Mouse (Mus musculus) urinary bladder, postnatal 0 days (tissue): ENCODE results near the gene Tmprss12. TPM values are rescaled to one million over a fixed set of nuclear protein-coding genes. Genes with fewer than 3 reads are reported as not detected.

Experiments
- polyA plus RNA-seq: library from polyadenylated mRNA; unstranded; fragments of >200 nt; fragmentation: Nextera tagmentation; extraction: Ambion mirVana; gene quantifications from 2 replicates; pipeline ENCODE4 v1.2.1, GENCODE M21; 2015

Gene Tmprss12
- not detected in 2 replicates for polyA plus RNA-seq

DNA sequence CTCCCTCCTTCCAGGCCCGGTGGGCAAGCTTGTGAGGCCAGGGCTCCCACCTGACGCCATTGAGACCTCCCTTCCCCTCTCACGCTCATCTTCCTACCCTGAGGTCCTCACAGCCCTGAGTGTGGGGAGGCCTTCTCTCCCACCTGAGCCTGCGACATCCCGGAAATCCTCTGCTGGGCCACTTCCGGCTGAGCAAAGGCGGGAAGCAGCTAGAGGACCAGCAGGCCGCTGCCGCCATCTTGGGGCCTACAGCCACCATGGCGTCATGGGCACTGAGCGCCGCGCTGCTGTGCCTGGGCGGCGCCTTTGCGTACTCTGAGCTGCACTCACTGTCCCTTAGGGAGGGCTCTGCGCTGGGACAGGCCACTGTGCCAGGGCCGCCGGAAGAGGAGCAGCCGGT, at the start of gene Tmprss12:
Gene Tmprss12 (plus strand): TSS at position 212 of the 400 bp plus-strand sequence.

GRCm38 (mm10) chr15:100304019-100304991, 23.7 kb downstream of the Tmprss12 start, which contains the start of gene Mettl7a1:
Gene Mettl7a1 (plus strand): TSS chr15:100304140.

GRCm38 (mm10) chr15:100334629-100335028, 54.0 kb downstream of the Tmprss12 start, which contains the start of gene Mettl7a3:
Gene Mettl7a3 (plus strand): TSS chr15:100334929.

Other genes starting within 250 kb of the Tmprss12 start
- gene Dip2b, start 242.2 kb upstream of the Tmprss12 start, polyA plus RNA-seq = 5.6 and 5.7 TPM in 2 replicates
- gene Atf1, start 53.0 kb upstream of the Tmprss12 start, polyA plus RNA-seq = 30.3 and 35.6 TPM in 2 replicates
- gene Mettl7a1, start 23.3 kb downstream of the Tmprss12 start, polyA plus RNA-seq = 3.8 and 4.6 TPM in 2 replicates
- not detected in 2 replicates for gene Mettl7a3, start 54.1 kb downstream of the Tmprss12 start, polyA plus RNA-seq
- gene Methig1, start 72.3 kb downstream of the Tmprss12 start, polyA plus RNA-seq = not detected in 2 replicates
- gene Mettl7a2, start 72.4 kb downstream of the Tmprss12 start, polyA plus RNA-seq = not detected in 2 replicates
- gene Higd1c, start 83.7 kb downstream of the Tmprss12 start, polyA plus RNA-seq = not detected in 2 replicates
- gene Gm5475, start 141.3 kb downstream of the Tmprss12 start, polyA plus RNA-seq = 0.05 TPM in 1 of 2 replicates, not detected in the other
- gene Slc11a2, start 144.2 kb downstream of the Tmprss12 start, polyA plus RNA-seq = 9.4 and 11.9 TPM in 2 replicates
- gene Letmd1, start 188.2 kb downstream of the Tmprss12 start, polyA plus RNA-seq = 15.8 and 16.8 TPM in 2 replicates
- gene Csrnp2, start 214.7 kb downstream of the Tmprss12 start, polyA plus RNA-seq = 2.6 TPM in 2 replicates